Mouse (Mus musculus) midbrain, embryonic 13.5 days (tissue): ENCODE measurements at regions not wholly inside any gene's neighbourhood (a gene's known extent, or its start where the extent isn't known, plus 50 kb on each side); places are given as distances from the start of the nearest gene placed in this dataset.

Source experiments
- ATAC-seq: fragments of 200-750 bp; cut with Nextera tagmentation; 2 replicates; pipeline ENCODE4 v1.8.0; 2017; ENCODE audit warnings: mild to moderate bottlenecking, moderate TSS enrichment, moderate library complexity
- H3K27ac ChIP-seq: fragments of 300-500 bp; sonication (generic); 2 replicates; pipeline ENCODE4 v1.5.1; 2015; ENCODE audit warnings: inconsistent platforms, mild to moderate bottlenecking, moderate library complexity
- H3K27me3 ChIP-seq: fragments of 300-500 bp; sonication (generic); 2 replicates; pipeline ENCODE4 v1.6.1; 2015; ENCODE audit warnings: mild to moderate bottlenecking, inconsistent platforms
- H3K36me3 ChIP-seq: fragments of 300-500 bp; sonication (generic); 2 replicates; pipeline ENCODE4 v1.6.1; 2015; ENCODE audit warnings: mild to moderate bottlenecking, inconsistent platforms
- H3K4me1 ChIP-seq: fragments of 300-500 bp; sonication (generic); replicated peaks from 2 replicates; pipeline ENCODE4 v1.6.1; 2015; ENCODE audit warnings: inconsistent platforms
- H3K4me2 ChIP-seq: fragments of 300-500 bp; sonication (generic); replicated peaks from 2 replicates; pipeline ENCODE4 v1.6.1; 2015; ENCODE audit warnings: moderate library complexity, mild to moderate bottlenecking, inconsistent platforms
- H3K4me3 ChIP-seq: fragments of 300-500 bp; sonication (generic); replicated peaks from 2 replicates; pipeline ENCODE4 v1.5.1; 2015; ENCODE audit warnings: mild to moderate bottlenecking, inconsistent platforms
- H3K9ac ChIP-seq: fragments of 300-500 bp; sonication (generic); replicated peaks from 2 replicates; pipeline ENCODE4 v1.6.1; 2015; ENCODE audit warnings: mild to moderate bottlenecking, inconsistent platforms
- H3K9me3 ChIP-seq: fragments of 300-500 bp; sonication (generic); 2 replicates; pipeline ENCODE4 v1.6.1; 2016; ENCODE audit warnings: mild to moderate bottlenecking, inconsistent platforms
- WGBS: fragments of 180-500 bp; shearing (Covaris S2); methylation state at CpG from one replicate; pipeline ENCODE4 v1.1.7; 2015; 5-methylcytosine and 5-hydroxymethylcytosine counted together

DNA sequence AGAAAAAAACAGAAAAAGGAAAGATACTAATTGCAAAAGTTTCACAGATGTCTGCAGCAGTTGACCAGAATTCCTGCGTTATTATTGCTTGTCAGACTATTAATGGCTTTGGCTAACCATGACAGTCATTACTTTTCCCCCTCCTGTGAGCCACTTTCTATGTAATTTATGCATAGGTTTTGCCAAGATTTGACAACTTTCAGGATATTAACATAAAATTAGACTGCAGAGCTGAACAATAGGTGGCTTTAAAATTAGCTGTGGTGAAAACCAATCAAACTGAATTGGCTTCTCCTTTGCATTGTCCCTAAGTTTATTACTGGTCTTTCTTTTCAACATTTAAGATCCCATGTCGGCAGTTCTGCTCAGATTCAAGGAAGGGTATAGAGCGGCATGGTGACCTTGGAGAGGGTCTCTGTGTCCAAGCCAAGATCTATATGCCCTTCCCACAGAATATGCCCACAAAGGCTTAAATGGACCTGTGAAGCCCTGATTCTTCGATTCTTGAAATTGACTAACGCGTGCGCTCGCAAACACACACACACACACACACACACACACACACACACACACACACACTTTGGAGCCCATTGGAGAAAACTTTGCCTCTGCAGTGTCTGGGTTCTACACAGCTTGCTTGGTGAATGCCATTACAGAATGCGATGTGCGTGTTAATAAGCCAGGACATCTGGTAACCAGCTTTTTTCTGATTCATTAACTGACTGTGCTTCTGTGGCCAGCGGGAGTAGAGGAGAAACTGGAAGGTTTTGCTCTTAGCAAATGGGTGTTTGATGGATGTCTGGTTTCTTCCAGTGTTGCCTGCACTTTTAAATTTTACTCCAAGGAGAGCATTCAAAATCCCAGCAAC lies 69.8 kb upstream of the Itga4 start:
- H3K9me3 ChIP-seq: no peaks in the 10 kb centered on the region
- H3K4me3 ChIP-seq: no peak overlapping the region
- WGBS: 81% methylated on average over 11 of the region's 11 CpGs
- H3K27me3 ChIP-seq: no peaks in the 10 kb centered on the region
- H3K27ac ChIP-seq: 0 out of 2 replicates have a peak overlapping the region, but pooled peaks have one; percentile 5
- H3K36me3 ChIP-seq: no peaks in the 10 kb centered on the region
- 0 out of 2 replicates have a peak, but pooled peaks cover 6% of the 10 kb centered on the region for H3K4me1 ChIP-seq
- peak; percentile 43; the same call in 1 of the 2 replicates for ATAC-seq
- H3K4me2 ChIP-seq: no peak overlapping the region
- no peak overlapping the region for H3K9ac ChIP-seq

DNA sequence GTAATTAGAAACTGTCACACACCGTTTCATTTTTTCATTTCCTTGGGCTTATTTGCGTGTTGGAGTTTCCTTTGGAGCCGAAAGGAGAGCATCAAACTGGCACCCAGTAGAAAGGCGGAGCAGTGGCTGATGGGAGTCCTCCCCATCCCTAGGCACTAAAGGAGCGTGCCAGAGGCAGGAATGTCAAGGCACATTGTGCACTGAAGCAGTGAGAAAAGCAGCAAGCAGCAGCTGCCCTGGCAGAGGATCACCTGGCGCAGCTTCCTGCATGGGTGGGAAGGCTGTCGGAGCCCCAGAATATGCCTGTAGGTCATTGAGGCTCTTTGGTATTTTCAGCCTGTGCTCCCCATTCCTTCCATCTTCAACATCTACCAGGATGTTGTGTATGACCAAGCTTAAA lies 68.3 kb upstream of the Itga4 start:
- no peak overlapping the region for H3K9ac ChIP-seq
- H3K9me3 ChIP-seq: no peaks in the 10 kb centered on the region
- ATAC-seq: no peak
- H3K4me1 ChIP-seq: 0 out of 2 replicates have a peak, but pooled peaks cover 6% of the 10 kb centered on the region
- no peak overlapping the region for H3K4me2 ChIP-seq
- no peak overlapping the region for H3K4me3 ChIP-seq
- 85% methylated on average over 7 of the region's 7 CpGs for WGBS
- no peaks in the 10 kb centered on the region for H3K27me3 ChIP-seq
- no peak overlapping the region for H3K27ac ChIP-seq
- no peaks in the 10 kb centered on the region for H3K36me3 ChIP-seq

DNA sequence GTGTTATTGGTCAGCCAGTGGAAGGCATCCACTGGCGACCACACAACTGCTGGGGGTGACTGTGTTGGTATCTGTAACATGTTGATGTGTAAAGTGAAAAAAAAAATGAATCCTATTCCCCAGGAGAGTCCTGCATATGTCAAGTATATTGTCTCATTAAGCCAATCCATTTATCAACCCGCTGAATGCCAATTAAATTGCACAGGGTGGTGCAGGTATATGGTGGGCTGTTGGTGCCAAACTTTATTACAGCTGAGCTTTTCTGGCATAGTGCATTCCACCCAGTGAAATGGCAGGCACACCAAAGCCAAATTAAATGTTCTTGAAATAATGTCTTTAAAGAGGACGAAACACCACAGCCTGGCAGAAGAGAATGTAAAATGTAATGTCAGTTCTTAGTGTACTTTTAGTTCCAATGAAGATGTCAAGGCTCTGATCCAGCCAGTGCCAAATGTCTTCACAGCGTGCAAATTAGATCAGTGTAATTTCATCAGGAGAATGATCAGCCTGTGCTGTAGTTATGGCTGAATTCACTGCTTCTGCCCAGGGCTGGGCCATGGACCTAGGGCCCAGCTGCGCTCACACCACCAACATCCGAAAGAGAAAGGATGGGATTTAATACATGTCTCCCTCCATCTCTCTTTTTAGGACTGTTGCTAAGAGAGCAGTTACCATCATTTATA lies 66.6 kb upstream of the Itga4 start:
- no peaks in the 10 kb centered on the region for H3K36me3 ChIP-seq
- H3K27me3 ChIP-seq: no peaks in the 10 kb centered on the region
- H3K9me3 ChIP-seq: no peaks in the 10 kb centered on the region
- H3K4me2 ChIP-seq: no peak overlapping the region
- 0 out of 2 replicates have a peak, but pooled peaks cover 6% of the 10 kb centered on the region for H3K4me1 ChIP-seq
- H3K27ac ChIP-seq: no peak overlapping the region
- WGBS: 82% methylated on average over 6 of the region's 6 CpGs
- no peak overlapping the region for H3K9ac ChIP-seq
- no peak overlapping the region for H3K4me3 ChIP-seq
- ATAC-seq: no peak

DNA sequence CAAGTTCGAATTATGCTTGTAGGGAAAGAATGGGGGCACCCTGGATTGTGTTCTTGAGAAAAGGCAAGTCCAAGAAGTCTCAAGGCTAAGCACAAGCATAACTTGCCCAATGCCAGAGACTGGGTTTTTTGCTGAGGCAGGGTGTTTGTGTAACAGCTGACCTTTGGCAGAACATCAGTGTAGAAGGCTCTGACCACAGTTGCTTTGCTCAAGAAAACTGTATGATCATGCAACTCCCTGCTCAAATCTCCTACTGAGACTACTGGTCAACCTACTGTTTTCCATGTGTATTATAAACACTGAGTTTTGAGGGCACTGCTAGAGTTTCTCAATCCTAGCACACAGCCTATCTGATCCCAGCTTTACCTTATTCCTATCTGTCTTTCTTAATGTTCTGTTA lies 61.4 kb upstream of the Itga4 start:
- H3K4me2 ChIP-seq: no peak overlapping the region
- H3K4me3 ChIP-seq: no peak overlapping the region
- H3K27ac ChIP-seq: no peak overlapping the region
- no peaks in the 10 kb centered on the region for H3K36me3 ChIP-seq
- H3K27me3 ChIP-seq: no peaks in the 10 kb centered on the region
- H3K4me1 ChIP-seq: no peaks in the 10 kb centered on the region
- H3K9me3 ChIP-seq: no peaks in the 10 kb centered on the region
- ATAC-seq: no peak
- H3K9ac ChIP-seq: no peak overlapping the region
- WGBS: 65% methylated on average over 1 of the region's 1 CpGs

DNA sequence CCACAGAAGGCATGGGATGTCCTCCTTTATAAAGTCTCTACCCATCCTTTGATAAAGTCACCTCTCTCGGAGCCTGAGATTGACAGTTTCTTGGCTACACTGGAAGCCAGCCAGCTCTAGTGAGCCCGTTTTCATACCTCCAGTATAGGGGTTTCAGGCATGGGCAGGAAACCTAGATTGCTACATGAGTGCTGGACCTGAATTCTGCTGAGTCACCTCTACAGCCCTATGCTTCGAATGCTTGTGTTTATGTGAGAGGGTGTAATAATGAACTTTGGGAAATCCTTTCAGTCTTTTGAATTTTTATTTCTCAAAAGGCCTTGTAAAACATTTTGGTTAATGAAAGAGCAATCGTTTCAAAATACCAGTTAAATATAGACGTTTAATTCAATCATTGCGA lies 53.5 kb upstream of the Itga4 start:
- H3K9me3 ChIP-seq: no peaks in the 10 kb centered on the region
- H3K4me3 ChIP-seq: no peak overlapping the region
- no peaks in the 10 kb centered on the region for H3K4me1 ChIP-seq
- H3K4me2 ChIP-seq: no peak overlapping the region
- H3K27me3 ChIP-seq: no peaks in the 10 kb centered on the region
- H3K36me3 ChIP-seq: no peaks in the 10 kb centered on the region
- WGBS: 83% methylated on average over 6 of the region's 6 CpGs
- H3K9ac ChIP-seq: no peak overlapping the region
- no peak for ATAC-seq
- no peak overlapping the region for H3K27ac ChIP-seq
